ENCODE assay signal across 18 mouse cellular contexts in genomic region chr7:67763625-67764024, GRCm38 (mm10). TPM values are rescaled to one million over a fixed set of nuclear protein-coding genes. Genes with fewer than 3 reads are reported as not detected.
"Had no signal": no experiment of that assay in that cellular context is flagged by ENCODE, and none has a peak within 500 bp of the region (broad histone marks: within the 10 kb centered on the region; RNA-seq: fewer than 3 reads in every experiment).

No protein-coding gene starts in this region.

- H3K36me3 ChIP-seq: neural tube, embryonic 12.5 days; neural tube, embryonic 13.5 days; neural tube, embryonic 15.5 days; stomach, embryonic 15.5 days had no signal

- H3K27ac ChIP-seq: neural tube, embryonic 12.5 days; neural tube, embryonic 13.5 days; neural tube, embryonic 15.5 days; stomach, embryonic 15.5 days; stomach, postnatal 0 days had no signal

- DNase-seq: retina, postnatal 1 day; right cerebral cortex, adult 18-20 months; right cerebral cortex, postnatal 14 days; right cerebral cortex, postnatal 25 days; right cerebral cortex, postnatal 4 days; spleen, adult 18-20 months; thymus, adult 18-20 months; thymus, adult 2 months; thymus, postnatal 14 days; thymus, postnatal 25 days; thymus, postnatal 36 days; thymus, postnatal 4 days had no signal

- H3K4me2 ChIP-seq: neural tube, embryonic 12.5 days; neural tube, embryonic 13.5 days; neural tube, embryonic 15.5 days; stomach, embryonic 15.5 days had no signal

- H3K9me3 ChIP-seq: neural tube, embryonic 12.5 days; neural tube, embryonic 13.5 days; neural tube, embryonic 15.5 days; stomach, embryonic 15.5 days had no signal

- H3K9ac ChIP-seq: neural tube, embryonic 12.5 days; neural tube, embryonic 13.5 days; neural tube, embryonic 15.5 days; stomach, embryonic 15.5 days had no signal

- H3K4me3 ChIP-seq: neural tube, embryonic 12.5 days; neural tube, embryonic 13.5 days; neural tube, embryonic 15.5 days; stomach, embryonic 15.5 days had no signal

RNA-seq across cellular contexts. Expression of gene Synm, which starts 4.1 kb away (rescaled TPM):
- total RNA-seq: neutrophil, adult 5-6 weeks had no signal
